Mouse (Mus musculus) C2C12 (cell line): ENCODE measurements around the gene Frmd3. TPM values are rescaled to one million over a fixed set of nuclear protein-coding genes. Genes with fewer than 3 reads are reported as not detected.

Experiments used
- H3K27me3 ChIP-seq: one replicate; pipeline ENCODE4 v1.6.1; 2011; ENCODE audit not compliant: control insufficient read depth, insufficient read depth, insufficient read length
- H3K36me3 ChIP-seq: one replicate; pipeline ENCODE4 v1.6.1; 2011; ENCODE audit not compliant: control insufficient read depth, insufficient read depth
- H3K4me3 ChIP-seq: one replicate; pipeline ENCODE4 v1.5.1; 2011; ENCODE audit warnings: mild to moderate bottlenecking, control low read depth; ENCODE audit not compliant: poor library complexity, insufficient read depth, severe bottlenecking
- H3K79me2 ChIP-seq: one replicate; pipeline ENCODE4 v1.6.1; 2011; ENCODE audit not compliant: control insufficient read depth, insufficient read depth
- H3K79me3 ChIP-seq: one replicate; pipeline ENCODE4 v1.6.1; 2011; ENCODE audit warnings: low read depth, control low read depth
- H3ac ChIP-seq: one replicate; pipeline ENCODE3; 2011; ENCODE audit warnings: low read depth; ENCODE audit not compliant: control insufficient read depth, insufficient read length
- CEBPB ChIP-seq: IDR thresholded peaks from one replicate; pipeline ENCODE4 v1.6.1; 2011; ENCODE audit warnings: low read depth, mild to moderate bottlenecking, control low read depth, moderate library complexity
- CTCF ChIP-seq: IDR thresholded peaks from one replicate; pipeline ENCODE4 v1.5.1; 2011; ENCODE audit not compliant: control insufficient read depth, insufficient read depth, insufficient read length
- FOSL1 ChIP-seq: IDR thresholded peaks from one replicate; pipeline ENCODE4 v1.8.0; 2011; ENCODE audit warnings: mild to moderate bottlenecking, low read length; ENCODE audit not compliant: poor library complexity, insufficient read depth, severe bottlenecking
- MAX ChIP-seq: IDR thresholded peaks from one replicate; pipeline ENCODE4 v1.6.1; 2011; ENCODE audit warnings: mild to moderate bottlenecking, control low read depth
- MYOD1 ChIP-seq: IDR thresholded peaks from one replicate; pipeline ENCODE4 v1.6.1; 2011; ENCODE audit warnings: low read depth; ENCODE audit not compliant: control insufficient read depth, insufficient read length
- MYOG ChIP-seq: IDR thresholded peaks from one replicate; pipeline ENCODE4 v1.6.1; 2011; ENCODE audit not compliant: control insufficient read depth, insufficient read length; ENCODE audit errors: extremely low read depth
- USF1 ChIP-seq: IDR thresholded peaks from one replicate; pipeline ENCODE4 v1.6.1; 2011; ENCODE audit warnings: low read depth, mild to moderate bottlenecking, control low read depth, moderate library complexity
- polyA plus RNA-seq: library from polyadenylated mRNA; unstranded; fragments of >200 nt; fragmentation: generic; extraction: Trizol; gene quantifications from one replicate; pipeline ENCODE4 v1.2.1, GENCODE M21; 2012; ENCODE audit warnings: missing spikeins

The Frmd3 gene
- polyA plus RNA-seq, 1 experiment: not detected

DNA sequence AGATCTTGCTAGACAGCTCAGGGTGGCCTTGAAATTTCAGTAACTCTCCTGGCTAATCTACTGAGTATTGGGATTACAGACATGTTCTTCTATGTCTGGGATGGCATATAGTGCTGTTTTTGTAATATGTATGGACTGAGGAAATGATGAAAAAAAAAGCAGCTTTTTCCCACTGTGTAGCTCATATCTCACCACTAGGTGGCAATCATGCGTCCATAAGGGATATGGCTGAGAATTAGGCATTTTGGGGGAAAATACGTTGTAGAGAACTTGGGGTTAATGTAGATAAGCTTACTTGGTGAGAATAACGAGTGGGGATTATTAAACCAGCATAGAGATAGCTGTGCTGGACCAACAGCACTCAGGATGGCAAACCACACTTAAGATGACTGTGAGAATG, 209.1 kb downstream of the Frmd3 start:
- no peaks in the 10 kb centered on the region for H3K36me3 ChIP-seq
- no peak overlapping the region for H3ac ChIP-seq
- H3K79me2 ChIP-seq: no peaks in the 10 kb centered on the region
- H3K79me3 ChIP-seq: no peaks in the 10 kb centered on the region
- H3K4me3 ChIP-seq: no peak overlapping the region
- TF ChIP-seq USF1 (no peak), MYOD1 (no peak), FOSL1 (no peak), CTCF (no peak), MAX (no peak), CEBPB (no peak), MYOG (no peak)
- H3K27me3 ChIP-seq: no peaks in the 10 kb centered on the region

GRCm38 (mm10) chr4:74224210-74224609, 211.0 kb downstream of the Frmd3 start:
- TF ChIP-seq FOSL1 (no peak), MYOD1 (no peak), MYOG (no peak), CTCF (no peak), MAX (no peak), USF1 (no peak)

DNA sequence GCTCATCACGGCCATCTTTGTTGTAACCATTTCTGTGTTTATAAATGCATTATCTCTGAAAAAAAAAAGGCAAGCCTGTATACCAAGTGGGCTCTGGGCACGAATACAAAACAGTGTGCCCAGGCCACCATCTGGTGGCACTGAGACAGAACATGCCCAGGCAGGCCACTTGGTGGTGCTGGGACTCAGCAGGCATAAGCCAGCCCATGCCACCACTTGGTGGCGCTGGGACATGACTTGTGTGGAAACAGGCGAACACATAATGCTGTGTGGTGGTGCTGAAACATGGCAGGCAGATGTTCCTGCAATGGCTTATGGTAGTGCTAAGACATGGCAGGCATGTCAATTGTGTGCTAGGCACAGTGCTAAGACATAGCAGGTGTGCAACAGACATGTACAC, 217.8 kb downstream of the Frmd3 start:
- Histone ChIP-seq H3K79me3 (no peaks in the 10 kb centered on the region), H3K4me3 (no peak overlapping the region), H3K36me3 (no peaks in the 10 kb centered on the region), H3ac (no peak overlapping the region), H3K79me2 (no peaks in the 10 kb centered on the region), H3K27me3 (no peaks in the 10 kb centered on the region)
- TF ChIP-seq CTCF: peak; percentile 18
- no peak for TF ChIP-seq MAX
- no peak for TF ChIP-seq FOSL1

More at GRCm38 (mm10) chr4:74224210-74224609, 211.0 kb downstream of the Frmd3 start:
- Histone ChIP-seq H3K27me3 (no peaks in the 10 kb centered on the region), H3K79me3 (no peaks in the 10 kb centered on the region), H3K79me2 (no peaks in the 10 kb centered on the region), H3K36me3 (no peaks in the 10 kb centered on the region), H3K4me3 (no peak overlapping the region), H3ac (no peak overlapping the region)

DNA sequence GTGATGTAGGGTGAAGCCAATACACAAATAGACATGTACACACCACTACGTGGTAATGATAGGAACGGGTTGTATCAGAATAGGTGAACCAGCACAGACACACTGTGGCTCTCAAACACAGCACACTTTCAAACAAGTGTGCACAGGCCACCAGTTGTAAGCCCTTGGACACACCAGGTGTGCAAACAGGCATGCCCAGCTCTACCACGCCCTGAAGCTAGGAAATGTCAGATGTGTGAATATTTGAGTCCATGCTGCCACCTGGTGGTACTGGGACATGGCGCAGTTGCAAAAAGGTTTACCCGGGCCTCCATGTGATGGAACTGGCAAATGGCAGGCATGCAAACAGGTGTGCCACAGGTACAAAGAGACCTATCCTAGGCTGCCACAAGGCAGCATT, 218.2 kb downstream of the Frmd3 start:
- H3ac ChIP-seq: no peak overlapping the region
- no peaks in the 10 kb centered on the region for H3K36me3 ChIP-seq
- H3K79me2 ChIP-seq: no peaks in the 10 kb centered on the region
- no peaks in the 10 kb centered on the region for H3K27me3 ChIP-seq
- no peaks in the 10 kb centered on the region for H3K79me3 ChIP-seq
- no peak overlapping the region for H3K4me3 ChIP-seq
- TF ChIP-seq MYOG (no peak), MAX (no peak), MYOD1 (no peak)

GRCm38 (mm10) chr4:74233534-74233933, 220.3 kb downstream of the Frmd3 start:
- Histone ChIP-seq H3K79me2 (no peaks in the 10 kb centered on the region), H3K4me3 (no peak overlapping the region), H3K27me3 (no peaks in the 10 kb centered on the region), H3ac (no peak overlapping the region), H3K79me3 (no peaks in the 10 kb centered on the region), H3K36me3 (no peaks in the 10 kb centered on the region)
- TF ChIP-seq MYOG (no peak), FOSL1 (no peak), MAX (no peak), CEBPB (no peak), CTCF (no peak), MYOD1 (no peak), USF1 (no peak)

DNA sequence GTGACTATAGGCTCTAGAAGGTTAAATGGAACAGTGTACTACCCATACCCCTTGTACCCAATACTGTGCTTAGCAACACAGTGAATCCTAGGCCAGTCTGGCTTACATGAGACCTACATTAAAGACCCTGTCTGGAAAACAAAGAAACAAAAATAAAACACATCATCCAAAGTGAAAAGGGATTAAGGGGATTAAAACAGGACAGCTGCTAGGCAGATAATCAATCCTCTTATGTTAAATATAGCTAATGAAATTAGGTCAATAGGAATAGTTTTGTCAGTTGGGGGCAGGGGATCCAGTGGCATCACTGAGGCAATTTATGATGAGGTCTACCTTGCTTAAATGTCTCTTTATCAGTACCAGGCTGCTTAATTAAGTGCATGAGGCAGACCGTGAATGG, 228.9 kb downstream of the Frmd3 start, which contains the start of gene Kdm4c:
TSS of gene Kdm4c (plus strand) at position 322 of the 400 bp plus-strand sequence.
- Histone ChIP-seq H3ac (no peak within 1 kb of the TSS), H3K4me3 (no peak within 1 kb of the TSS), H3K79me2 (no peaks in the 10 kb centered on the region), H3K79me3 (no peaks in the 10 kb centered on the region), H3K36me3 (no peaks in the 10 kb centered on the region), H3K27me3 (no peaks in the 10 kb centered on the region)
- TF ChIP-seq USF1: no peak
- no peak for TF ChIP-seq MAX
- no peak for TF ChIP-seq FOSL1
- no peak for TF ChIP-seq CTCF
- TF ChIP-seq MYOD1: no peak

Other genes starting within 250 kb of the Frmd3 start
- not detected for gene Rasef, start 222.4 kb upstream of the Frmd3 start, polyA plus RNA-seq
- gene Gm11758, start 137.2 kb upstream of the Frmd3 start, polyA plus RNA-seq: not detected
- gene Gm11757, start 122.3 kb upstream of the Frmd3 start, polyA plus RNA-seq: not detected
- not detected for gene Gm13871, start 107.5 kb upstream of the Frmd3 start, polyA plus RNA-seq
- gene Gm11756, start 92.7 kb upstream of the Frmd3 start, polyA plus RNA-seq: 0.08 TPM
- gene 2310002L09Rik, start 62.6 kb upstream of the Frmd3 start, polyA plus RNA-seq: not detected
- 2.7 TPM for gene Kdm4c, start 229.1 kb downstream of the Frmd3 start, polyA plus RNA-seq